Mouse (Mus musculus) liver, adult 2 months (tissue): ENCODE measurements at regions not wholly inside any gene's neighbourhood (a gene's known extent, or its start where the extent isn't known, plus 50 kb on each side); places are given as distances from the start of the nearest gene placed in this dataset.

Source experiments
- CTCF ChIP-seq: fragments of 200-500 bp; IDR thresholded peaks from 2 replicates; pipeline ENCODE4 v1.5.1; 2011; ENCODE audit warnings: low read depth, low read length, control low read depth
- POLR2A ChIP-seq: fragments of 200-500 bp; IDR thresholded peaks from 2 replicates; pipeline ENCODE4 v1.6.1; 2011; ENCODE audit warnings: low read length, control low read depth; ENCODE audit not compliant: insufficient read depth; ENCODE audit errors: extremely low read depth

- TF ChIP-seq CTCF (no peak), POLR2A (no peak)
These were observed 51.8 kb upstream of the Dhx40 start for GRCm38 (mm10) chr11:86859236-86859817.
